Mouse (Mus musculus): Measurements from ENCODE around the gene Agap1. TPM values are rescaled to one million over a fixed set of nuclear protein-coding genes. Genes with fewer than 3 reads are reported as not detected.

Agap1 gene
- total and polyA plus RNA-seq, 3 experiments: 0.01 TPM; not detected in 2

DNA sequence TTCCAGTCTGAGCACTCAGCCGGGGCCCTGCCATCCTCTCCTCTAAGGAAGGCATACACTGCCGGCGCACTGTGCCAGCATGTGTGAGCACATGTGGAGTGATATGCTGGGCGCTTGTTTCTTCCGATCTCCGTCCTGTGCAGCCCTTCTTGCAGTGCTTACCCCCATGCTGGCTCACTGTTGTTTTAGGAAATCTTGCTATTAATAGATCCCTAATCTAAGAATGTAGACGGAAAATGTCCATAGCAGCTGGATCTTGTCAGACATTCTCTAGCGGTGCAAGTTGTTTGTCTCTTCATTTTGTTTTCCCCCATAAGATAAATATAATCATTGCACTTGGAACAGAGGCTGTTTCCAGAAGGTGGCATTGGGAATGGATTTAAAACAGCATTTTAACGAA is 79.1 kb downstream of the Agap1 start:
- Histone ChIP-seq H3K4me1 (ENCODE audit: control insufficient read depth in 1 of 2, insufficient read depth in 2 of 2, low read length in 2 of 2) (no peaks in the 10 kb centered on the region), H3K9ac (ENCODE audit: control insufficient read depth, low read depth, low read length, poor library complexity, severe bottlenecking) (no peak overlapping the region), H3K27me3 (ENCODE audit: control insufficient read depth in 1 of 2, insufficient read depth in 2 of 2, low read length in 2 of 2) (no peaks in the 10 kb centered on the region), H3K79me2 (ENCODE audit: control insufficient read depth, insufficient read depth, low read length, poor library complexity) (no peaks in the 10 kb centered on the region), H3K36me3 (ENCODE audit: control insufficient read depth in 1 of 2, insufficient read depth in 2 of 2, low read length in 2 of 2) (no peaks in the 10 kb centered on the region), H3K27ac (ENCODE audit: control insufficient read depth, low read depth, low read length) (no peak overlapping the region), H3K9me3 (replicated peaks; ENCODE audit: insufficient read depth, low read length) (no peaks in the 10 kb centered on the region; the same call in 1 of the 2 replicates), H3K4me3 (ENCODE audit: control insufficient read depth in 1 of 2, insufficient read depth in 1 of 2, low read depth in 2 of 2, low read length in 2 of 2) (no peak overlapping the region)
- no peak for DNase-seq (ENCODE audit: low read depth, low spot score)
- TF ChIP-seq ZKSCAN1 (IDR thresholded peaks at IDR 0.05; ENCODE audit: low read depth, low read length): no peak
- no peak for TF ChIP-seq CHD2 (IDR thresholded peaks at IDR 0.05; ENCODE audit: low read length)
- no peak for TF ChIP-seq POLR2A (IDR thresholded peaks at IDR 0.05; ENCODE audit: control insufficient read depth in 1 of 2, insufficient read depth in 1 of 2, low read depth in 1 of 2, low read length in 2 of 2, poor library complexity in 1 of 2)
- no peak for TF ChIP-seq USF1 (IDR thresholded peaks at IDR 0.05; ENCODE audit: low read depth, low read length)
- TF ChIP-seq POLR2AphosphoS5 (IDR thresholded peaks at IDR 0.05; ENCODE audit: borderline replicate concordance, low read depth, low read length): no peak
- no peak for TF ChIP-seq EP300 (IDR thresholded peaks at IDR 0.05; ENCODE audit: low read depth in 1 of 2, low read length in 2 of 2)
- no peak for TF ChIP-seq JUND (IDR thresholded peaks at IDR 0.05; ENCODE audit: low read depth, low read length)
- no peak for TF ChIP-seq TAL1 (IDR thresholded peaks at IDR 0.05; ENCODE audit: low read length)

DNA sequence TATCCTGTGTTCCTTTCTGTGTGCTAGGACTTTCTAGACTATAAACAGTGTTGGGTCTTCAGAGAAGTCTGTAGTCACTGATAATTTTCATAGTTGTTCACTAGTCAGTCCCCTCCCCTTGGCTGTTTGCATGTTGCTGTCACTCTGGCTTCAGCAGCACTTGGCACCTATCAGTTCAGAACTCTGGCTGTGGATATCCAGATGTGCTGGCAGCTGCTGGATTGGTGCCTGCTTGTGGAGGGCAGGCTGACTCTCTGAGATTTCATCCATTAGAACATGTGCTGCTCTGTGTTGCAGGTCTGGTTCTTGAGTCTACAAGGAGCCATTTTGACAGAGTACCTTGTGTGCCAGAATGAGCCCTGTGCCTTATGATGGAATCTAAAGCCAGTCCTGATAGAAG is 80.6 kb downstream of the Agap1 start:
- no peaks in the 10 kb centered on the region; the same call in 1 of the 2 replicates for H3K9me3 ChIP-seq (replicated peaks; ENCODE audit: insufficient read depth, low read length)
- no peaks in the 10 kb centered on the region for H3K36me3 ChIP-seq (ENCODE audit: control insufficient read depth in 1 of 2, insufficient read depth in 2 of 2, low read length in 2 of 2)
- no peak for DNase-seq (ENCODE audit: low read depth, low spot score)

More for the DNA sequence above, 80.6 kb downstream of the Agap1 start:
- Histone ChIP-seq H3K4me1 (ENCODE audit: control insufficient read depth in 1 of 2, insufficient read depth in 2 of 2, low read length in 2 of 2) (no peaks in the 10 kb centered on the region), H3K9ac (ENCODE audit: control insufficient read depth, low read depth, low read length, poor library complexity, severe bottlenecking) (no peak overlapping the region), H3K27ac (ENCODE audit: control insufficient read depth, low read depth, low read length) (no peak overlapping the region), H3K4me3 (ENCODE audit: control insufficient read depth in 1 of 2, insufficient read depth in 1 of 2, low read depth in 2 of 2, low read length in 2 of 2) (no peak overlapping the region), H3K79me2 (ENCODE audit: control insufficient read depth, insufficient read depth, low read length, poor library complexity) (no peaks in the 10 kb centered on the region), H3K27me3 (ENCODE audit: control insufficient read depth in 1 of 2, insufficient read depth in 2 of 2, low read length in 2 of 2) (no peaks in the 10 kb centered on the region)
- no peak for TF ChIP-seq ZMIZ1 (IDR thresholded peaks at IDR 0.05; ENCODE audit: low read depth, low read length)
- no peak for TF ChIP-seq JUND (IDR thresholded peaks at IDR 0.05; ENCODE audit: low read depth, low read length)
- no peak for TF ChIP-seq CTCF (IDR thresholded peaks at IDR 0.05 in 2 of 3, conservative IDR thresholded peaks at IDR 0.05 in 1 of 3; ENCODE audit: control insufficient read depth in 1 of 3, insufficient read depth in 1 of 3, low read depth in 2 of 3, low read length in 3 of 3, poor library complexity in 1 of 3, severe bottlenecking in 1 of 3)
- TF ChIP-seq ZKSCAN1 (IDR thresholded peaks at IDR 0.05; ENCODE audit: low read depth, low read length): no peak
- no peak for TF ChIP-seq EP300 (IDR thresholded peaks at IDR 0.05; ENCODE audit: low read depth in 1 of 2, low read length in 2 of 2)
- TF ChIP-seq ETS1 (IDR thresholded peaks at IDR 0.05; ENCODE audit: low read depth, low read length): no peak
- no peak for TF ChIP-seq ZNF384 (IDR thresholded peaks at IDR 0.05; ENCODE audit: low read depth, low read length)
- TF ChIP-seq CHD2 (IDR thresholded peaks at IDR 0.05; ENCODE audit: low read length): no peak
- TF ChIP-seq MXI1 (IDR thresholded peaks at IDR 0.05; ENCODE audit: low read depth, low read length): no peak
- no peak for TF ChIP-seq MYC (IDR thresholded peaks at IDR 0.05; ENCODE audit: low read depth, low read length)
- no peak for TF ChIP-seq GATA1 (IDR thresholded peaks at IDR 0.05; ENCODE audit: low read depth, low read length)
- no peak for TF ChIP-seq RAD21 (IDR thresholded peaks at IDR 0.05; ENCODE audit: low read depth, low read length)
- no peak for TF ChIP-seq TAL1 (IDR thresholded peaks at IDR 0.05; ENCODE audit: low read length)
- no peak for TF ChIP-seq MYB (IDR thresholded peaks at IDR 0.05; ENCODE audit: low read depth, low read length)
- no peak for TF ChIP-seq MAZ (IDR thresholded peaks at IDR 0.05; ENCODE audit: low read depth, low read length)
- no peak for TF ChIP-seq MAFK (IDR thresholded peaks at IDR 0.05; ENCODE audit: borderline replicate concordance, low read depth, low read length)
- TF ChIP-seq POLR2AphosphoS2 (IDR thresholded peaks at IDR 0.05; ENCODE audit: low read length): no peak

Data from MEL (cell line).